Mouse (Mus musculus): Measurements from ENCODE around the gene Prr18. TPM values are rescaled to one million over a fixed set of nuclear protein-coding genes. Genes with fewer than 3 reads are reported as not detected.

Prr18 gene
- total RNA-seq, 1 experiment from 2014 or later = 0.32 TPM

DNA sequence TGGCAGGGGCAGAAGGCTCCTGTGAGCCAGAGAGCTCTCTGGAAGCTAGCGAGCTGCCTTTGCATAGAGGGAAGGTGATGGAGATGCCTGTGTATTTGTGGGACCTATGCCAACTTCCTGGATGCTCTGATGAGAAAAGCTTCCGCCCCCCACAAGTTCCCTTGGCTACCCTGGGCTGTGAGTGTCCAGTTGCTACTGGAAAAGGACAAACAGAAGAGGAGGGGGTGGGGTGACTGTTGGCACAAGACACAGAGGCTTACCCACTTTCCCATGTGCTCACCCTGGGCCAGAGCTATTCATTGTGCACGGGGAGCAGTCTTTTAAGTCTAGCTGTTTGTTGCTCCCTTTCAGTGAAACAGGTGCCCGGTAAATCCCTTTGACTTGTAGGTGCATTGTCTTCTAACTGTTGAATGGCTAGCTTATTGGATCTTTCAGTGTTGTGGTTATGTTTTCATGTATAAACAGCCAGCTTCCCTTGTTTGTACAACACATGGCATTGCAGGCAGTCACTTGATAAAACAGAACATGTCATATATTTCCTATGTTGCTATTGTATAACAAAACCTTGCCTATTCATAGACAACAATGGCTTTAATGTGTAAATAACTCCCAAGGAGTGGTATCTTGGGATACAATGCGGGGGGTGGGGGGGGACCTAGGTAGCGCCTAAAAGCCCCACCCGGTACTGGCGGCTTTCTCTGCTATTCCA is 2.6 kb downstream of the Prr18 start:
- ATAC-seq (replicated peaks; ENCODE audit: low read depth, poor library complexity, severe bottlenecking) = no peak

DNA sequence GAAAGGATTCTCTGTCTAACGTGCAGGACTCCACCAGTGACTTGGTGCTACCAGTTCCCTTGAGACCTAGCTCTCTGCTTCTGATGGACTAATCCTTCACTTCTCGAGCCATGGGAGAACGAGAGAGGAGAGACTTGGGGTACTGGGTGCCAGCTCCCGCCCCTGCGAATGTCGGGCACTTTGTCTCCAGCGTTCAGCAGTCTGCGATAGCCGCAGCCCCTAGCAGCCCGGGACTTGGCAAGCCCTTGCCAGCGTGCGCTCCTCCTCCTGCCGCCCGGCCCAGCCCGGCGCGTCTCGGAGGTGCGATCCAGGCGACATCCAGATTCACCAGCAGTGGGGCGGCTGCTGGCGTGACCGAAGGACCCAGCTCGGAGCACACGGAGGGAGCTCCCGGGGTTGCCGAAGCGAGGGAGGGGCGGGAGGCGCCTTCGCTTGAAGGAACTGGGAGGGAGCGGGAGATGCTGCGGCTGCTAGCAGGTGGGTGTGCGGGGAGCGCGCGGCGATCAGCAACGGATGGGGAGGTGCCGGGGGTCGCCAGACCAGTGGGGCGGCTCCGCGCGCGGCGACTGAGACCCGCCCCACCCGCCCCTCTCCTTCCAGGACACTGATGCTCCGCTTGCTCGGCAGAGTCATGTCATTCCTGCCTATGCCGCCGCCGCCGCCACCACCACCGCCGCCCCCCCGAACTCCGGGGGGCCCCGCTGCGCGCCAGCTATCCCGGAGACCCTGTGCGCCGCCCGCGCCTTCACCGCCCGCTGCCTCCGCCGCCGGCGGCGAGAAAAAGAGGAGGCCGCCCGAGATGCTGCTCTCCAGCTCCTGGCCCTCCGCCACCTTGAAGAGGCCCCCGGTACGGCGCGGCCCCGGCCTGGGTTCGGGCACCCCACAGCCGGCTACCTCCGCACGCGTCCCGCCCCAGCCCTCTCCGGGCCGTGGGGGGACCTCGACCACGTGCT is 3.4 kb downstream of the Prr18 start:
- ATAC-seq (replicated peaks; ENCODE audit: low read depth, poor library complexity, severe bottlenecking) = peak; percentile 50

DNA sequence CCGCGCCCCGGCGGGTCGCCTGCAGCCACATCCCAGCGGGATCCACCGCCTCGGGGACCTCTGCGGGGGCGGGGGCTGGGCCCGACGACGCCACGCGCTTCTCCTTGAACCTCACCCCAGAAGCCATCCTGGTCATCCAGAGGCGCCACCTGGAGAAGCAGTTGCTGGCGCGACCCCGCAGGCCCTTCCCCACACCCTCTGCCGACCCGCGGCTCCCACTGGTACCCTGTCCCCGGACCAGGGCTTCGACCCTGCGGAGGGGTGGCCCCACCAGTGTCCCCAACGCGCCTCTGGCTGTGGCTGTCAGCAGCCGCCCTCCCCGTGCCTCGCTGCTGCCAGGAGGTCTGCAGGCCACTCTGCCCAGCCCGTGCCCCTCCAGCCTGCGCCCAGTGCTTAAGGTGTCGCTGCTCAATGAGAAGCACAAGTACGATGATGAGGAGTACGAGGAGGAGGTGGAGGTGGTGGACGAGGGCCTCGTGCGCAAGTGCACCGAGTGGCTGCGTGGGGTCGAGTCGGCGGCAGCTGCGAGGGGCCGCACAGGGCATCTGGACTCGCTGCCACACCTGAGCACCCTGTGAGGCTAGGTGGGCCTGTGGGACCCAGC is 4.2 kb downstream of the Prr18 start:
- ATAC-seq (replicated peaks; ENCODE audit: low read depth, poor library complexity, severe bottlenecking) = no peak

DNA sequence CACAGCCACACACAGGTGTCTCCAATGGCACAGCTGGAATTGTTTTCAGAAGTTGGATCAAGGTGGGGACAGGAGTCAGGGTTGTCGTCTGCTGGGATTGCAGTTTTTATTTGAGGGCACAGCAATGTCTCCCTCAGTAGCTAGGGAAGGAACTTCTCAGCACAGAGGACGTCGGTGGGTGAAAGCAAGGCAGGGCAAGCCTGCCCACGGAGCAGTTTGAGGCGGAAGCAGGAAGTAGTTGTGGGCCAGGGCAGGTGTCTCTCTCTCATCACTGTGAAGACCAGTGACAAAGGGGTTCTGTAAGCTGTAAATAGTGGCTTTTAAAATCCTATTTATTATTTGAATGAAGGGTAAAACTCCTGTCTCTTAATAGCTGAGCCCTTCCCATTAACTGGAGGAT is 5.4 kb downstream of the Prr18 start:
- peak; percentile 52 for ATAC-seq (replicated peaks; ENCODE audit: low read depth, poor library complexity, severe bottlenecking)

DNA sequence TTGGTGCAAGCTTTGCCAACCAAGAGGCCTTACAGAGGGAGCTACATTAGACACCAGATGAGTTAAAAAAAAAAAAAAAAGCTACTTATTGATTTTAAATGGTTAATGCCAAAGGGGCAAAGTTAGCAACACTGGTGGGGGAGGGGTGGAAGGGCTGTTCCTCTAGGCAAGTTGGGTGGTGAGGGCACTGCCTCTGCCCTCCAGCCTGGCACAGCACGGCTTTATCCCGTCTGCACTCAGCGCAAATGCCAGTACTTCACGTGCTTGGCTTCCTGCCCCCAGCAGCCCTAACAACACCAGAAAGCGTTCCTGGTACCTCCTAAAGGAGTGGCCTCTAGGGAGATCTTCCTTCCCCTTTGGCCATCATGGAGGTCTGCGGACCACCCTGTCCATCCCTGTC is 6.2 kb downstream of the Prr18 start:
- no peak for ATAC-seq (replicated peaks; ENCODE audit: low read depth, poor library complexity, severe bottlenecking)

DNA sequence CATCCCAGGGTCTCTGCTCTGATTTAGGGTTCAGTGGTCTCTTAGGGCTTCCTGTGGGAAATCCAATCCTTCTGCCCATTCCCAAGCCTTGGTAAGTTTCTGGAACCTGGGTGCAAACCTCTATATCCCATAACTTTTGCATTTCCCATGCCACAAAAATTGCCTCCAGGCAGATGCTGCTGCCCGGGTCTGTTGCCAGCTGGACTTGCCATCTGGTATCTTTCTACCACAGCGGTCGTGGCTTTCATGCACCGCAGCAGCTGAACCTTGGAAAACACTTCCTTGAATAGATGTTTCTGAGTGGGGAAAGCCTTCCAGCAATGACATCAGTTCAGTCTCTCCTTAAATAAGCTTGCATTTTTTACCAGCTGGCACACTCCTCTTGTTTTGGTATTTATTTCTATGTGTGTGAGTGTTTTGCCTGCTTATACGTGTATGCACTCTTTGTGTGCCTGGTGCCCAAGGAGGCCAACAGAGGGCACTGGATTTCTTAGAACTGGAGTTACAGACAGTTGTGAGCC is 10.6 kb downstream of the Prr18 start:
- no peak for ATAC-seq (replicated peaks; ENCODE audit: low read depth, poor library complexity, severe bottlenecking)

DNA sequence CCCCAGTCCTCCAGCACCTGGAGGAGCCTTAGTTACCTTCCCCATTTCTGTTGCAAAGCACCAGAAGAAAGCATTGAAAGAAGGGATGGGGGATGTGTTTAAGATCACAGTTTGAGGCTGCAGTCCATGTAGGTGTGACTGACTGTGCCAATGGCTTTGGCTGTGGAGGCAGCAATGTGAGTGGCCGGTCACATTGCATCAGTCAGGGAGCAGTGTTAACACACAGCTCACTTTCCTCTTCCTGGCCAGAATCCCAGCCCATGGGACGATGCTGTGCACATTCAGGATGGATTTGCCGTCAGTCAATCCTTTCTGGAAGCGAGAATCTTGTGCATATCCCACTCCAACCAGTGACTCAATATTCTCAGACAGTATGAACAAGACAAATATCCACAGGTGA is 11.7 kb downstream of the Prr18 start:
- no peak for ATAC-seq (replicated peaks; ENCODE audit: low read depth, poor library complexity, severe bottlenecking)

DNA sequence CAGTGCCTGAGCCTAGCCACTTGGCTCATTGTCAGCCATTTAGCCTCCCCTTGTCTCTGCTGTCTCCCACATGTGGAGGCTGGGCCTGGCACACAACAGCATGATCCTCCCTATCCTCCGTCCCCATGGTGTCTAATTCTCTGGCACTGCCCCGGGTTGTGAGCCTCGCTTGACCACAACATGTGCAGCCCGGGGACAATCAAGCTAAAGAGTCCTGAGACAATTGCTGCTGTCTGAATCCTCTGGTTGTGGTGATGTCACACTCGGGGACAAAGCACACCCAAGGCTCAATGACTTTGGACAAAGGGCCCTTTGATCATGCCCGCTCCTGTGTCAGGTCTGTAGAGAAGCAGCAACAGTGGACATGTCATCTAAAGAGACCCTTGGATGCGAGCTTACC is 13.8 kb downstream of the Prr18 start:
- ATAC-seq (replicated peaks; ENCODE audit: low read depth, poor library complexity, severe bottlenecking) = no peak

DNA sequence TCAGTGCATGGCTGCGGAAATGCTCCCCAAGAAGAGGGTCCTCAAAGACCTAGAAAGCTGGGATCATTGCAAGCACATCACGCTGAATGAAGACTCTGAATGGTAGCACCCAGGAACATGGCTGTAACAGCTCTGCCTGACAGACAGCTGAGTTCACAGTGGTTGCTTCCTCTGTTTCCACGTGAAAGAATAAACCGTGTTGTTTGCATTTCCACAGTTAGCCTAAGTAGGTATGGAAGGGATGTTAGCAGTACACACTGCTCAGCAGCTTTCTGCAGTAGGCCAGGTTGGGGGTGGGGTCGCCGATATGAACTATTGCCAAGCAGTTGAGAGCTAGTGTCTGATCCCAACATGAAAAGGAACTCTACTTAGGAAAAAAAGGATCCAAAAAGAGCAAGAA is 18.4 kb downstream of the Prr18 start, which contains the start of gene T2:
Gene T2, plus strand, starts transcription at position 301 of the 400 bp plus-strand sequence.
- no peak for ATAC-seq (replicated peaks; ENCODE audit: low read depth, poor library complexity, severe bottlenecking)

DNA sequence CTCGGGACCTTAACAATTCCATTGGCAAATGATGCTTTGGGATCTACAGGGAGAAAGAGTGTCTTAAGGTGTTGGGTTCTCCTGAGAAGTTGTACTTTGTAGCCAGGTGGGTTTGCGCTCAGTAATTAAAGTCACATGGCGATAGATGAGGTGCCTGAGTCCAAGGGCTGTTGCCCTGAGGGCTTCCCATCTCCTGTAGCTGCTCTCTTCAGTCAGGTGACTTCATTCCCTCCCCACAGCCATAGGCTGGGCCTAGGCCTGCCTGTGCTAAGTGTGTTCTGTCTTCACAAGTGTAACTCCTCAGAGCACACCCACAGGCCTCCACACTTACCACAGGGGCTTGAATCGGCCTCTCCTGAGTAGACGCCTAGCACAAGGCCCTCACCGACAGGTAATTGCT is 20.2 kb downstream of the Prr18 start:
- no peak for ATAC-seq (replicated peaks; ENCODE audit: low read depth, poor library complexity, severe bottlenecking)

DNA sequence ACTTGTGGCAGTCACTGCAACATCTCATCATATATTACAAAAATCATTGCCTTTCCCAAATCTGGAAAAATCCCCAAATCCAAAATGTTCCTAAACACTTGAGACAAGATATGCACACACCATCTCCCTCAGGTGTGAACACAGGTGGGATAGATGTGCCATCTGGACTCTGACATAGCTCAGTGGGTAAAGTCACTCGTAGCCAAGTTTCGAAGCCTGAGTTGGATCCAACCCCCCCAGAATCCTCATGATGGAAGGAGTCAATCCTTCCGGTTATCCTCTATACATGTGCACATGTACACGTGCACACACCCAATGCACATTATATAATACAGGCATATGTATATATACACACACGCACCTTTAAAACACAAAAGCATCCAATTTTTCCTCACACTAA is 23.6 kb downstream of the Prr18 start:
- ATAC-seq (replicated peaks; ENCODE audit: low read depth, poor library complexity, severe bottlenecking) = no peak

DNA sequence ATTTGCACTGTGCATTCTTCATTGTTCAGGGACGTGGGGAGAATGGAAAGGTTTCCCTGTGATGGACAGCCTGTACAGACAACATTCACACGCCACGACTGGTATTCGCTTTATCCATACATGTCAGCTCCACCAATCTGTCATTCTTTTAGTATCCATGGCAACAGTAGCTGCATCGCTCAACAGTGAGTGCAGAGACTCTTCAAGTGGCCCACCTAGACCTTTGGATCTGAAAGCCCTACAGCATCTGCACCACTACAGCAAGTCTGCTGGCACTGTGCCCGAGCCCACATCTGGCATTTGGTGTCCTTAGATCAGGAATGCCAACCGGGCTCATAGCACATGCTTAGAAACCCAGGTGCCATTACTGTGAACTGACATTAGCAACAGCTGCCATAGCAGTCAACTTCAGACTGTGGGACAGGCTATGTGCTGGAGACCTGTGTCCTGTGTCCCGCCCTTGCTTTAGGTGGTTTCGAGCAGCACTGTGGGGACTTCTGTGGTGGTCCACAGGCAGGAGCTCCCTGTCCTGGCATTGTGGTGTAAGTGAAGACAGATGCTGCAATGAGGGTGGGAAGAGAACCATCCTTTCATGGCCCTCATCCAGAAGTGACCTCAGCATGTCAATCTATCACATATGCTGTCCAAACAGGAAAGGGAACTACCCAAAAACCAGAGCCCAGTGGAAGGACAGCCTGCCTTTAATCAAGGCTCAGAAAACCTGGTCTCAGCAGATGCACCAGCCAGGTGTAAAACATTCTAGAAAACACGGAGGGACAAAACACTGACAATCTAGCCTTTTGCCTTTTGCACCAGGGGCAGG is 24.2 kb downstream of the Prr18 start:
- ATAC-seq (replicated peaks; ENCODE audit: low read depth, poor library complexity, severe bottlenecking) = peak; percentile 54

DNA sequence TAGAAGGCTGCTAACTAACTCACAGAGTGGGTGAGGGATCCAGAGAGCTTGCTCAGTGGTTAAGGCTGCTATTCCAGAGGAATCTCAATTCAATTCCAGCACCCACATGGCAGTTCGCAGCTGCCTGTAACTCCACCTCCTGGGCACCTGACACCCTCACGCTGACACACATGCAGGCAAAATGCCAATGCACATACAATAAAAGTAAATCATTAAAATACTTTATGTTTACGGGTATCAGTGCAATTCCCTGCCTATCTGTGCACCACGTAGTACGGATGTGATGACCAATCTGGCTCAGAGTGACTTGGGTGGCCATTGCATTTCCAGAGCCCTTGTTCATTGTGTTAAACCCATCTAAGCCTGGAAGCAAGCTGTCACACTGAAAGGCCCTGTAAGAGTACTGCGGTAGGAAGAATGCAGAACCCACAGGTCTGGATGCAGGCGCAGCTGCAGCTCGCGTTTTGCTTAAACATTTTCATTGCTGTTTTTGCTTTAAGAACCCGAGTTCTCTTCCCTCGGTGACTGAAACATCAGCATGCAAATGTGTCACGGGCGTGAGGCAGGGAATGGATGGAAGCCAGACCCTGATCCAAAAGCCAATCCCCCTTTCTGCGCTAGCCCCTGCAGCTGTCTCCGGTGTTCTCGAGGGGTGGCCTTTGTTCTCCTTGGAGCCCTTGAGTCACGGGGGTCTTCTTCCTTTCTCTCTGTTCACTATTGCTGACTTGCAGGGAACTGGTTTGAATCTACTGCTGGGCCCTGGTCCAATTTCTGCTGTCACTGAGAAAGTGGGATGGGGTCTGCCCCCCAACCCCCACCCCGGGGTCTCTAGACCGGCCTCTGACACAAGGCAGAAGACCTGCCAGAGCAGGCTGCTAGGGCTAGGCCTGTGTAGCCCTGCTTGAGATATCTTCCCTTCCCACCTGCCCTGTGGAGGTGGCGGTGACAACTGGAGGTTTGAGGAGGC is 30.5 kb downstream of the Prr18 start:
- ATAC-seq (replicated peaks; ENCODE audit: low read depth, poor library complexity, severe bottlenecking) = no peak

DNA sequence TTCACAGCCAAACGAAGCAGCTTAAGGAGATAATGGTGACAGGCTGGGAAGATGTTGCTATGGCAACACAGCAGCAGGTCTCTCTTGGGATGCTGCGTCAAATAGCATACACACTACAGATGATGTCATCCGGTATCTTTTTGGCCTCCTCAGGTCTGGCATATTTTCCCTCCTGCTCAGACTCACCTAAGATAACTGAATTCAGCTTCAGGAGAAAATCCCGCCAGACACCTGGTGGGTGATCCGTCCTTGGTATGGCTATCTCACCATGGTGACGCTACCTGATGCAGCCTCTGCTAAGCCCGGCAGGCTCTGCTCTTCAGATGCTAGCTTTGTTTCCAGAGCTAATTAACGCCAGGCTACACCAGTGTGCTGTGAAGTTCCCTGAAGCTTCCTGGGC is 31.3 kb downstream of the Prr18 start:
- ATAC-seq (replicated peaks; ENCODE audit: low read depth, poor library complexity, severe bottlenecking) = no peak

DNA sequence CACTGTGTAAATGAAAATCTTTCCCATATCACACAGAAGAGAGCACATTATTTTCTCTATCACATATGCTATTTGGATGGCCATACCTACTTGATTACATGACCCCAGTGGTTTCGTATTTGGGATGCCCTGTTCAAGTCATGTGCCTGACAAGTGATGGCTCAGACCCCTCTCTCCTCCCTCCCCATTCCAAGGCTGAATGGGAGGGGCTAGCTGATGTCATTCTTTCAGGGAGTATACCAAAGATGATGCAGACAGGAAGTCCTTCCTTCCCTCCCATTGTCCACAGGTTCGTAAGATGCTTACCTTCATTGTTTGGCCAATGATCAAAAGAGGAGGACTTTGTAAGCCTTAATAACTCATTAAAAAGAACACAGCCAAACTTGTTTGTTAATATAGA is 31.9 kb downstream of the Prr18 start:
- no peak for ATAC-seq (replicated peaks; ENCODE audit: low read depth, poor library complexity, severe bottlenecking)

DNA sequence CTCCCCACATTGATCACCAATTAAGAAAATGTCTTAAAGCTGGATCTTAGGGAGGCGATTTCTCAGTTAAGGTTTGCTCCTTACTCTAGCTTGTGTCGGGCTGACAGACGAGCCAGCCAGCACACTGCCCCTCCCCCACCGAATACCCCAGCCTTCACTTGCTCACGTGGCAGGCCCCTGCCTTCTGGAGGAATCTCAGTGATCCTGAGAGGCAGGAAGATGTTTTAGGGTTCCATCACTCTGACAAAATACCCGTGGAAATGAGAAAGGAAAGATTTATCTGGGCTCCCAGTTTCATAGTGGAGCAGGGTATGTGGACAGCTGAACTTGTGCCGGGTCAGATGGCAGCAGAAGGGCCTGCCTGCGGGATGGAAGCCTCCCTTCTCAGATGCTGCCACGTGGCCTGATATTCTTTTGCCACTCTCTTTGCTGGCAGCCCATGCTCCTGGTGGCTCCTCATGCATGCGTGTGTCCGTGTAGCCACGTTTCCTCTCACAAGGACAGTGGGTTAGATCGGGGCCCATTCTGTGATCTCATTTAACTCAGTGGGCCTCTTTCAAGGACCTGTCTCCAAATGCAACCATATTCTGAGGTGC is 33.5 kb downstream of the Prr18 start:
- no peak for ATAC-seq (replicated peaks; ENCODE audit: low read depth, poor library complexity, severe bottlenecking)

DNA sequence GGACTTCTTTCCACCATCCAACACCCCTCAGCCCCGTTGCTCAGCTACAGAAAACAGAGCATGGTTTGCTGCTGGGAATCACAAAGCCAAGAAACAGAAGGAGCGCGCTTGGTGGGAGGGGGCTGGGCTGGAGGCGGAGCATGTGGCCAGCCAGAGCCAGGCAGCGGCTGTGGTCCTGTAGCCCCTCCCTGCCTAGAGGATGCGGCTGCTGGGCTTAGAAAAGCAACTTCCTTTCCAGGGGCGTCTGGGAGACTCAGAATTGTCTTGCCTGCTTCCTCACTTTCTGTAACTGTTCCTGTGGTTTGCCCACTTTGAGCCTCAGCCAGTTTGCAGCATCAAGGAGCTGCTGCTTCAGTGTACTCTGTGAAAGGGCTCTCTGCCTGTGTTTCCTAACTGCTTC is 34.6 kb downstream of the Prr18 start:
- peak; percentile 92 for ATAC-seq (replicated peaks; ENCODE audit: low read depth, poor library complexity, severe bottlenecking)

DNA sequence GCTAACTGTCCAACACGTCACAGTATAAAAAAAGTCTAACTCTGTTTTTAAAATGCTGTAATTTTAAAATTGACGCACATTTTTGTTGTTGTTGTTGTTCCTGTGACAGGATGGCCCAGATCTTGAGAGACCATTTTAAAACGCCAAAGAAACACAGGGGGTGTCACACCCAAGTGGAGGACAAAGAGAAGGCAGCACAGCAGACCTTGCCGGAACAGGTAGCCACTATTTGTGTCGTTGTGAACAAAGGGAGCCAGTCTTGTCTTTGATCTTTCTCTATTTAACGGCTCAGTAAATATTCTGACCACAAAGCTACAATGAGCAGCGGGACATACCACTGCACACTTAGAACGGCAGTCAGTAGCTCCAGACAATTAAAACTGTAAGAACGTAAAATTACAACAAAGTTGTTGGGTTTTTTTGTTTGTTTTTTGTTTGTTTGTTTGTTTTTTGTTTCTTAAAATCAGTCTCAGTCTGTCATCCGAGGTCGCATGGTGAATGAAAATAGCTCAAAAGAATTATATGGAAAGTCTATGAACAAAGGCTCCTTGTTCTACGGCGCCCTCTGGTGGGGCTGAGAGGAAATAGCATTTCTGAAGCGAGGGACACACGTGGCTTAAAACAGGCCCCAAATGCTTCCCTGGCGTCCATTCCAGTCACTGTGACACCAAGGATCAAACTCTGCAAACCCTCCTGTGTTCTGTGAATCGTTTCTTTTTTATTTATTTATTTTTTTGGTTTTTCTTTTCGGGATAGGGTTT is 35.2 kb downstream of the Prr18 start:
- ATAC-seq (replicated peaks; ENCODE audit: low read depth, poor library complexity, severe bottlenecking) = peak; percentile 73
